Mouse (Mus musculus) stomach, embryonic 16.5 days (tissue): ENCODE results near the gene Slc30a6. TPM values are rescaled to one million over a fixed set of nuclear protein-coding genes. Genes with fewer than 3 reads are reported as not detected.
"Not testable (repeated sequence)": the region's sequence is repeated elsewhere in the genome, so short reads cannot be mapped to it uniquely, and the experiment has no call there.

Experiments used
- ATAC-seq: fragments of 200-750 bp; cut with Nextera tagmentation; 2 replicates; pipeline ENCODE4 v1.8.0; 2017; ENCODE audit warnings: moderate number of reproducible peaks, moderate TSS enrichment; ENCODE audit not compliant: insufficient read depth, low FRiP score
- H3K27ac ChIP-seq: fragments of 300-500 bp; sonication (generic); 2 replicates; pipeline ENCODE4 v1.5.1; 2014; ENCODE audit warnings: low read length
- H3K27me3 ChIP-seq: fragments of 300-500 bp; sonication (generic); 2 replicates; pipeline ENCODE4 v1.6.1; 2014; ENCODE audit warnings: low read length, control low read depth, mixed read lengths; ENCODE audit not compliant: control insufficient read depth, insufficient read depth
- H3K36me3 ChIP-seq: fragments of 300-500 bp; sonication (generic); 2 replicates; pipeline ENCODE4 v1.6.1; 2014; ENCODE audit warnings: low read length; ENCODE audit not compliant: control insufficient read depth, insufficient read depth
- H3K4me1 ChIP-seq: fragments of 300-500 bp; sonication (generic); 2 replicates; pipeline ENCODE4 v1.6.1; 2014; ENCODE audit warnings: low read length, control low read depth, mixed read lengths; ENCODE audit not compliant: control insufficient read depth, insufficient read depth
- H3K4me2 ChIP-seq: fragments of 300-500 bp; sonication (generic); 2 replicates; pipeline ENCODE4 v1.6.1; 2014; ENCODE audit warnings: low read depth, low read length, mixed read lengths
- H3K4me3 ChIP-seq: fragments of 300-500 bp; sonication (generic); replicated peaks from 2 replicates; pipeline ENCODE4 v1.5.1; 2014; ENCODE audit warnings: mild to moderate bottlenecking, low read length
- H3K9ac ChIP-seq: fragments of 300-500 bp; sonication (generic); 2 replicates; pipeline ENCODE4 v1.6.1; 2014; ENCODE audit warnings: low read length
- H3K9me3 ChIP-seq: fragments of 300-500 bp; sonication (generic); replicated peaks from 2 replicates; pipeline ENCODE4 v1.6.1; 2016; ENCODE audit warnings: low read length, control low read depth; ENCODE audit not compliant: control insufficient read depth
- WGBS: fragments of 180-500 bp; shearing (Covaris S2); extraction: QIAGEN DNeasy Blood & Tissue Kit; methylation state at CpG from one replicate; pipeline ENCODE4 v1.1.7; 2014; 5-methylcytosine and 5-hydroxymethylcytosine counted together
- polyA plus RNA-seq: library from polyadenylated mRNA; unstranded; fragments of >200 nt; fragmentation: Nextera tagmentation; extraction: Ambion mirVana; gene quantifications from 2 replicates; pipeline ENCODE4 v1.2.1, GENCODE M21; 2015

The Slc30a6 gene
- polyA plus RNA-seq, 1 experiment from 2014 or later = 37.7 TPM

DNA sequence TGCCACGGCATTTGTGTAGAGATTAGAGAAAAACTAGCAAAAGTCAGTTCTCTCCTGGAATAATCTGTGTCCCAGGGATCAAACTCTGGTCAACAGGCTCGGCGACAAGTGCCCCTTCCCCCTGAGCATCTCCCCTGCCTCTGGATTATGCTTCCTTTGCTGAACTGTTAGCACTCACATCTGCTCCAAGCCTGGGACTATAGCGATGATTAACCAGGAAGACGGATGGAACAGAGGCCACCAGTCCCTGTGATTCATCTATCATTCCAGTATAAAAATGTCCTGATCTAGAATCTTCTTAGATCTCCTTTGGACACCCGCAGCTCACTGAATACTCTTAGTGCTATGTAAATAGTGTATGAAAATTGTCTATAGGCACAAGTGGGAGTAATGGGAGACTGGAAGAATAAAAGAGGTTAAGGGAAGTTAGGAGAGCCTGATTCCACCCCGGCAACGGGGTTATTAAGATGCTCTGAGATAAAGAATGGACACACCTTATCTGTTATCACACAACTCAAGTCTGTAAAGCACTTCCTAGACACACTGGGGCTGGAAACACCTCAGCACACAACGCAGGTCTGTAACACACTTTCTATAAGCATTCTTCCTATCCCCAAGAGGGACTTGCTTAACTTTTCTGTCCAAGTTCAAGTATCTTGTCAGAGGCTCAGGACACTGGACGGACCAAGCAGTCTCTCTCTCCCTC is 62.7 kb downstream of the Slc30a6 start:
- Histone ChIP-seq H3K4me3 (peak overlapping the region; percentile 34), H3K4me1 (no peaks in the 10 kb centered on the region), H3K9ac (peak overlapping the region; percentile 40; the same call in 1 of the 2 replicates), H3K27me3 (no peaks in the 10 kb centered on the region), H3K4me2 (peak overlapping the region; percentile 34), H3K27ac (peak overlapping the region; percentile 73), H3K36me3 (no peaks in the 10 kb centered on the region), H3K9me3 (no peaks in the 10 kb centered on the region)
- 52% methylated on average over 10 of the region's 10 CpGs for WGBS
- ATAC-seq = no peak

DNA sequence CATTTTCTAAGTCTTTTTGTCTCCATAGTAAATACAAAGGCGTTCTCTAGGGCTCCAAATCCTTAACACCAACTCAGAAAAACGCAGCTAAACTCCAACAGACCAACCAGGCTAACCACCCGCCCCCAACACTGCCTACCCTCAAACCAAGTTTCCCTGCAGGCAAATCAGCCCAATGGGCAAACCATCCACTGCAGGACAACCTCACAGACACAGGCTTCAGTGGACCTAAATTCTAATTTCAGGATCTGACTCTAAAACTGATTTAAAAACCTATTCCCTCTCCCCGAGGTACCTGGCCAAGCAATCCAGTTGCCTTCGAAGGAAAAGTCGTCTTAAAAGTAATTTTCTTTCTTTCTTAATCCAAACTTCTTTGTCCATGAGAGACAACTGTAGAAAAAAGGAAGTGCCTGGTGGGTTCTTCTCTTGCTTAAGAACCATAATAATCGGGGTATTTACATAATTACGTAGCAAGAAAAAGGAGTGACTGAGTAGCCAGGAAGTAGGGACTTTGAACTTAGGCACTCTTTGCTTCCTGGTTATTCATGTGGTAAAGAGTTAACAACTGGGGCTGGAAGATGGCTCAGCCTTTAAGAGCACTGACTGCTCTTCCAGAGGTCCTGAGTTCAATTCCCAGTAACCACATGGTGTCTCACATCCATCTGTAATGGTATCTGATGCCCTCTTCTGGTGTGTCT is 63.5 kb downstream of the Slc30a6 start, which contains the start of gene Nlrc4:
TSS of gene Nlrc4 (minus strand) at position 432 of the 698 bp plus-strand sequence.
- Histone ChIP-seq H3K27me3 (no peaks in the 10 kb centered on the region), H3K4me1 (no peaks in the 10 kb centered on the region), H3K9me3 (no peaks in the 10 kb centered on the region), H3K27ac (peak within 1 kb of the TSS; percentile 73), H3K4me3 (peak within 1 kb of the TSS; percentile 34), H3K4me2 (peak within 1 kb of the TSS; percentile 34), H3K9ac (peak within 1 kb of the TSS; percentile 40; the same call in 1 of the 2 replicates), H3K36me3 (no peaks in the 10 kb centered on the region)
- peak; percentile 53; the same call in 1 of the 2 replicates for ATAC-seq
- WGBS = 51% methylated on average over 8 of the region's 8 CpGs

DNA sequence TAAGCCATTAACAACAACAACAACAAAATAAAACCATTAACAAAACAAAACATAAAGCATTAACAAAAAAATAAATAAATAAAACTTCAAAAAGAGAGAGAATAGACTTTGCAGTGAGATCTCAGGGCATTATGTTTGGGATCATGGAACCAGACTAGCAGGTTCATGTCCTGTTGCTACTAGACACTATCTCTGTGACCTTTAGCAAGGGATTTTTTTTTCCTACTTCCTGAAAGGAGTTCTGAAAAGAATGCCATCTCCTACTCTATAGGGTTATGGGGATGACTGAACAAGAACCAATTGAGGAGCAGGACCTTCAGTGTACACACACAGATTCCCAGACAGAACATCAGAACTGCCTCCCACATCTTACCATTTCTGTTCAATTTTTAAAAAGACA is 68.1 kb downstream of the Slc30a6 start:
- Histone ChIP-seq H3K9ac (no peak overlapping the region), H3K4me3 (no peak overlapping the region), H3K9me3 (no peaks in the 10 kb centered on the region), H3K4me2 (no peak overlapping the region), H3K4me1 (no peaks in the 10 kb centered on the region), H3K27me3 (no peaks in the 10 kb centered on the region), H3K27ac (no peak overlapping the region), H3K36me3 (no peaks in the 10 kb centered on the region)
- ATAC-seq = peak; percentile 80; the same call in 1 of the 2 replicates

GRCm38 (mm10) chr17:74467981-74468380 is 72.6 kb downstream of the Slc30a6 start:
- H3K4me3 ChIP-seq, H3K9me3 ChIP-seq, H3K4me2 ChIP-seq, H3K9ac ChIP-seq, ATAC-seq, H3K36me3 ChIP-seq, H3K4me1 ChIP-seq, H3K27ac ChIP-seq, H3K27me3 ChIP-seq: not testable (repeated sequence)
- WGBS = 76% methylated on average over 2 of the region's 2 CpGs

DNA sequence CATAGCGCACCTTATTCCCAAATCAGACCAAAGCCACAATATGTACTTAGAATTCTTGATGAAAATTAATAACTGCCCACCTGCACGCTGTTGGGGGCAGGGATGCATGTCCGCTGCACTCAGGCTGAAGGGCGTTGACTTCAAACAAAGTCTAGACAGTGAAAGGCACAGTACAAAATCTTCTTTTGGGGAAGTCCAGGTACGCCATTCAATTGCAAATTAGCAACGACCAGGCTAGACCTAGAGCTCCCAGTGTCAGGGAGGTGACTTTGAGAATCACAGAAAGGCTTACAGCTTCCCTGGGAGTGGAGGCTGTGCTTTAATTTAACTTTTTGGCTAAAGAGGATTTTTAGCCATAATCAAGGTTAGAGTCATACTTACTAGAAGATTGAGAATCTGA is 74.7 kb downstream of the Slc30a6 start:
- WGBS = 80% methylated on average over 6 of the region's 6 CpGs

More for the DNA sequence above, 74.7 kb downstream of the Slc30a6 start:
- not testable (repeated sequence) for H3K9ac ChIP-seq, H3K36me3 ChIP-seq, H3K4me3 ChIP-seq, H3K27ac ChIP-seq, ATAC-seq, H3K4me1 ChIP-seq, H3K9me3 ChIP-seq, H3K4me2 ChIP-seq, H3K27me3 ChIP-seq

Other genes with a start within 250 kb of the Slc30a6 start
- gene Memo1, start 100.1 kb upstream of the Slc30a6 start, polyA plus RNA-seq = 82.7 and 87.5 TPM in 2 replicates
- 207 and 212 TPM in 2 replicates for gene Dpy30, start 71.7 kb upstream of the Slc30a6 start, polyA plus RNA-seq
- 11.3 and 11.7 TPM in 2 replicates for gene Spast, start 56.6 kb upstream of the Slc30a6 start, polyA plus RNA-seq
- 3.2 and 3.8 TPM in 2 replicates for gene Nlrc4, start 63.5 kb downstream of the Slc30a6 start, polyA plus RNA-seq
- gene Yipf4, start 93.9 kb downstream of the Slc30a6 start, polyA plus RNA-seq = 57.0 and 62.3 TPM in 2 replicates
- 73.9 and 90.2 TPM in 2 replicates for gene Birc6, start 132.7 kb downstream of the Slc30a6 start, polyA plus RNA-seq